Comparison of ENCODE assay signal across 8 mouse cellular contexts in the genomic region with DNA sequence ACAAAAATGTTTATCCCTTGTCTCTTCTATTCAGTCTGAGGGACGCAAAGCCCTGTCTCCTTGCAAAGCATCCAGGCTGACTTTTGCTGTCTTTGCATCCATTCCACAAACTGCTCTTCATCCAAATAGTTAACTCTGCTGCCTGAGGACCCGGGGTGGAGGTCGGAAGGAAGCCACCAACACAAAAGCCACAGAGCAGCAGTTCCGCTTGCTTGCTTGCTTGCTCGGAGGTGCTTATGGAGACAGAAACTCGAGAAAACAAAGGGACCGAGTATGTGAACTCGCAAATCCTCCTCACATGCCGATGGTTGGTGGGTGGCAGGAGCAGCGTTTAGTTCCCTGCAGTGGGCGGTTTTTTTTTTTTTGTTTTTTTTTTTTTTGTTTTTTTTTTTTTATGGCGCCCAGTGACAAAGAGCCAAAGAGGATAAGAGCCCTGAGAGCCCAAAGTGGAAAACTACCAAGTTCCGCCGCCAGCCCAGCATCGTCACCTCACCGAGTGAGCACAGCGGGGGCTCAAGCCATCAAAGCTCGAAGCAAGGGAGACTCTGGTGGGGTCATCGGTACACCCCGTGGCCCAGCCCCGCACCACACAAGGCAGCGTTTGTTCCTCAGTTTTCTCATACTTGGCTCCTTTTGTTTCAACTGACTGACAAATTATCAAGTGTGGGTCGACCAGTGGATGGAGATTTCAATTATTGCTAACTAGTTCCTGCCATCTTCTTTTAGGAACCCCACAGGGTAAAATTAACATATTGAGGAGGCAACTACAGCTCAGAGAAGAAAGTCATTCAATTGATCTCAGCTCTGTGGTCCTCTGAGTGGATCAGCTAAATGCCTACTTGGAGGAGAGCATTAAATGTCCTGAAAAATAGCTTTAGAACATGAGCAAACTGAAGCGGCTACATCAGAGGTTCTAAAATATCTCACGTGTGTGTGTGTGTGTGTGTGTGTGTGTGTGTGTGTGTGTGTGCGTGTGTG. TPM values are rescaled to one million over a fixed set of nuclear protein-coding genes. Genes with fewer than 3 reads are reported as not detected.
A peak's percentile ranks its signal among the peaks of the same experiment; 100 is the strongest.
DNase-seq lines count a peak whose midpoint lies in the region; ATAC-seq and TF ChIP-seq lines count a peak whose summit lies in the region.

No protein-coding gene starts in this region.

- H3K9me3 ChIP-seq in lung, embryonic 16.5 days (ENCODE audit: control insufficient read depth, low read length) = no peaks in the 10 kb centered on the region

- intact Hi-C loops in heart, postnatal 25 days (cut with DNase I) = no loop called here

- no peak for TF ChIP-seq CTCF in embryonic fibroblast, embryonic 13.5 days (IDR thresholded peaks at IDR 0.05; ENCODE audit: borderline replicate concordance, insufficient read depth, low read length)

- peak; percentile 56; the same call in 1 of the 2 replicates for ATAC-seq in lung, embryonic 16.5 days (ENCODE audit: low read depth)
- peak; percentile 40; the same call in 1 of the 2 replicates for ATAC-seq in neutrophil, adult 5-6 weeks (ENCODE audit: extremely low read depth, insufficient number of reproducible peaks, low FRiP score, poor library complexity, severe bottlenecking)

- H3K27me3 ChIP-seq in lung, embryonic 16.5 days (ENCODE audit: control insufficient read depth, insufficient read depth, low read depth, low read length) = no peaks in the 10 kb centered on the region; the same call in 1 of the 2 replicates

- no peaks in the 10 kb centered on the region for H3K36me3 ChIP-seq in lung, embryonic 16.5 days (ENCODE audit: control insufficient read depth, insufficient read depth, low read length)

- peak overlapping the region; percentile 67 for H3K9ac ChIP-seq in lung, embryonic 16.5 days (ENCODE audit: low read length)

- peaks cover 8% of the 10 kb centered on the region for H3K4me1 ChIP-seq in embryonic fibroblast, embryonic 13.5 days (ENCODE audit: control insufficient read depth, insufficient read depth, low read length)
- peaks cover 6% of the 10 kb centered on the region; the same call in 1 of the 2 replicates for H3K4me1 ChIP-seq in lung, embryonic 16.5 days (replicated peaks; ENCODE audit: control insufficient read depth, insufficient read depth, low read length)

- DNase-seq in CD4-positive helper T cell, adult 2 months (ENCODE audit: low read depth, low spot score) = peak; percentile 62
- peak; percentile 13 for DNase-seq in adrenal gland, adult 8-10 months
- DNase-seq in heart, postnatal 25 days (ENCODE audit: low spot score) = peak; percentile 16
- peak; percentile 61 to 78 for DNase-seq in kidney, postnatal 4 days
- DNase-seq in yolk sac, embryonic 10.5 days (ENCODE audit: low spot score) = peak; percentile 13

- H3K4me3 ChIP-seq in embryonic fibroblast, embryonic 13.5 days (ENCODE audit: insufficient read depth, low read length) = no peak overlapping the region
- peak overlapping the region; percentile 47 for H3K4me3 ChIP-seq in lung, embryonic 16.5 days (ENCODE audit: low read length)

- TF ChIP-seq POLR2A in embryonic fibroblast, embryonic 13.5 days (IDR thresholded peaks at IDR 0.05; ENCODE audit: low read depth, low read length) = 0 out of 2 replicates have a peak, but pooled peaks have one; percentile 19

- peak overlapping the region; percentile 20; the same call in 1 of the 2 replicates for H3K27ac ChIP-seq in embryonic fibroblast, embryonic 13.5 days (ENCODE audit: insufficient read depth, low read length)
- peak overlapping the region; percentile 57 for H3K27ac ChIP-seq in lung, embryonic 16.5 days (ENCODE audit: low read length)

- H3K4me2 ChIP-seq in lung, embryonic 16.5 days (ENCODE audit: low read depth, low read length) = peak overlapping the region; percentile 71

- 8% methylated on average over 26 of the region's 26 CpGs for WGBS in lung, embryonic 16.5 days

RNA-seq across cellular contexts. Expression of gene Mrps6, which starts 38.6 kb away (rescaled TPM):
- total RNA-seq in adrenal gland, adult 8-10 months (2022) = 100 to 1,000 TPM in 1 of 4 experiments, 10 to 100 TPM in 3; 80.9 to 100 (median 87.2) TPM
- 75.3 and 105 TPM in 2 replicates for polyA plus RNA-seq in embryonic fibroblast, embryonic 13.5 days (2011; ENCODE audit: insufficient read length, low read depth, missing spikeins)
- total RNA-seq in heart, postnatal 25 days (2021) = 10 to 100 TPM; 60.6 to 63.2 TPM
- 60.3 and 61.2 TPM in 2 replicates for polyA plus RNA-seq in lung, embryonic 16.5 days (2015; fragmentation: Nextera tagmentation; extraction: Ambion mirVana)
- 4.9 and 10.6 TPM in 2 replicates for total RNA-seq in neutrophil, adult 5-6 weeks (2017)

RNA-seq across cellular contexts. Expression of gene Gm49711, which starts 38.7 kb away (rescaled TPM):
- total RNA-seq in adrenal gland, adult 8-10 months (2022) = not detected
- polyA plus RNA-seq in embryonic fibroblast, embryonic 13.5 days (2011; ENCODE audit: insufficient read length, low read depth, missing spikeins) = not detected in 2 replicates
- total RNA-seq in heart, postnatal 25 days (2021) = not detected
- polyA plus RNA-seq in lung, embryonic 16.5 days (2015; fragmentation: Nextera tagmentation; extraction: Ambion mirVana) = not detected in 2 replicates
- total RNA-seq in neutrophil, adult 5-6 weeks (2017) = not detected in 2 replicates

RNA-seq across cellular contexts. Expression of gene Slc5a3, which starts 38.7 kb away (rescaled TPM):
- 10 to 100 TPM; 28.5 to 51.7 (median 35.6) TPM for total RNA-seq in adrenal gland, adult 8-10 months (2022)
- 19.6 and 27.3 TPM in 2 replicates for polyA plus RNA-seq in embryonic fibroblast, embryonic 13.5 days (2011; ENCODE audit: insufficient read length, low read depth, missing spikeins)
- total RNA-seq in heart, postnatal 25 days (2021) = 1 to 10 TPM; 6.3 to 7.7 TPM
- 3.8 TPM in 2 replicates for polyA plus RNA-seq in lung, embryonic 16.5 days (2015; fragmentation: Nextera tagmentation; extraction: Ambion mirVana)
- 2.8 and 4.4 TPM in 2 replicates for total RNA-seq in neutrophil, adult 5-6 weeks (2017)

Comparison
In these comparisons a context has a peak if more than half of its experiments do, and no peak if none do; other contexts are left out.
1. DNase-seq: peak in every context shown above with its lines; median percentile 70 in kidney, postnatal 4 days; 62 in CD4-positive helper T cell, adult 2 months; 16 in heart, postnatal 25 days; 13 in adrenal gland, adult 8-10 months; 13 in yolk sac, embryonic 10.5 days.